Mouse (Mus musculus): ENCODE results near the gene Frs2.
"Not testable (repeated sequence)": the region's sequence is repeated elsewhere in the genome, so short reads cannot be mapped to it uniquely, and the experiment has no call there.

Gene Frs2

DNA sequence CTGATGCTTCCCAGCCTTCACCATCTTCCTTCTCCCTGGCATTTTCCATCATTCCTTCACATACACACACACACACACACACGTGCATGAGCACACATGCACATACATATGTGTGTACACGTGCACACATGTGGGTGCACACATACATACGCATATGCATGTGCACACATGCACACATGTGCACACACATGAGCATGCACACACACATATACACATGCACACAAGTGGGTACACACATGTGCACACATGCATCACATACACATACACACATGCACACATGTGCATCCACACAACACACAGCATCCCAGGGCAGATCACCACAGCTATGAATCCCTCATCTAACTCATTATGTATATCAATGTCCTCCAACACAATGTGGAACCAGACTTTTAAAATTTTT is 117.2 kb downstream of the Frs2 start:
- no peak for DNase-seq

DNA sequence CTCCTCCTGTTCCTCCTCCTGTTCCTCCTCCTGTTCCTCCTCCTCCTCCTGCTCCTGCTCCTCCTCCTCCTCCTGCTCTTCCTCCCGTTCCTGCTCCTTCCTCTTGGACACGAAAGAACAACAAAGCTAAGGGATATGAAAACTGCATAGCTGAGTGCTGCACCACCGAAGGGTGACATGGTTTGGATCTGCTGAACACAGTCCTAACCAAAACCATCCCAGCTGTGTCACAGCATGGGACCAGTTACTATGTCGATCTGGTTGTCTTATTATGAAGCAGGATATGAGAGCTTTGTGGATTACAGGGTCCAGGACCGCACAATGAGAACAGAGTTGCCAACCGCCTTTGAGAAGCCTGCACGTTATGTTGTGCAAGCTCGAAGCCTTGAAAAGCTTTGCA is 122.2 kb downstream of the Frs2 start:
- DNase-seq = no peak

DNA sequence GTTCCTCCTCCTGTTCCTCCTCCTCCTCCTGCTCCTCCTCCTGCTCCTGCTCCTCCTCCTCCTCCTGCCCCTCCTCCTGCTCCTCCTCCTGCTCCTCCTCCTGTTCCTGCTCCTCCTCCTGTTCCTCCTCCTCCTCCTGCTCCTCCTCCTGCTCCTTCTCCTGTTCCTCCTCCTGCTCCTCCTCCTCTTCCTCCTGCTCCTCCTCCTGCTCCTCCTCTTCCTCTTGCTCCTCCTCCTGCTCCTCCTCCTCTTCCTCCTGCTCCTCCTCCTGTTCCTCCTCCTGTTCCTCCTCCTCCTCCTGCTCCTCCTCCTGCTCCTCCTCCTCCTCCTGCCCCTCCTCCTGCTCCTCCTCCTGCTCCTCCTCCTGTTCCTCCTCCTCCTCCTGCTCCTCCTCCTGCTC is 122.6 kb downstream of the Frs2 start:
- DNase-seq = not testable (repeated sequence)

DNA sequence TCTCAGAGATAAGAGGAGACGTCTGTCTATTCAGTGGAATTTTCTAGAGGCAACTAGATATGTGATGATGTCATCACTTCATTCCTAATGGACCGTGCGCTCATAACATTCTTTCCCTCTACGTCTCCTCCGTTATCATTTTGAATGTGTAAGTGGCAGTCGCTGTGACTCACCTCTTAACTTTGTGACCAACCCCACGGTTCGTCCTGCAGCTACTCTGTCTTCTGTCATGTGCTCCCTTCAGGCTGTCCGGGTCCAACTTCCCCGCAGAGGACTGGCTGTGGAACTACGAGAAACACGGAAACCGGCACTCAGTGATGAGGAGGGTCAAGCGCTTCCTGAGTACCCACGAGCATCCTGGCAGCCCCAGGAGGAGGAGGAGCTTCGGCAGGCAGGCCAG is 124.6 kb downstream of the Frs2 start:
- DNase-seq = no peak

DNA sequence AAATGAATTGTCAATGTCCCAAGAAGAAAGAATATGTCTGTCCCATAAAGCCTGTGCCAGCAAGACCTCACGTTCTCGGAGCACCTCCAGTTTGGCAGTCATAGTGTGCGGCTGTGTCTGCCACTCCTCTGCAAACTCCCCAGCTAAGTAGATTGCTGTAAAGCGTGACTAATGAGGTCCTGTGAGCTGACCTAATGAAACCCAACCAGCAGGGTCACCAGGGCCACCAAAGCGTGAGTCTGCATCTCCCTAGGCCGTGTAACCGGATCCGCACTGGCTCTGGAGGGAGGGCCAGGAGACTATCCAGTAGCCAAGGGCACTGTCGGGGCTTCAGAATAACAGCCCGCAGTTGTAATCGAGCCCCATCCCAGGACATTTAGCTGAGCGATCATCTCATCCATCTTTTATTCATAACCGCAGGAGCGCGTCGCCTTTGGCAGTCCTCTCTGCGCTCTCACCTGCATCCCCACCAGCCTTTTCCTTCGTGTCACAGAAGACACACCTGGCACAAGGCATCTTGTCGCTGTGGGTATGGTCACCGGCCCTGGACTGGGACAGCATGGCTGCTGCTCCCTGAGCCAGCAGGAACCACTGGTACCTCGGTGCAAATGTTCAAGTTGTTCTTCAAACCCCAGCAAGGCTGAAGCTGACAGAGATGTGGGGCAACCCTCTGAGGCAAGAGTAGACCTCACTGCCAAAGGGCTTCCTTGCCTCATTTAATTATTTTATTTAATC is 127.1 kb downstream of the Frs2 start:
- DNase-seq = peak; percentile 50

All from kidney, postnatal 10 days (tissue).